Mouse (Mus musculus): ENCODE results near the gene Stk10.
"Not testable (repeated sequence)": the region's sequence is repeated elsewhere in the genome, so short reads cannot be mapped to it uniquely, and the experiment has no call there.

The Stk10 gene

DNA sequence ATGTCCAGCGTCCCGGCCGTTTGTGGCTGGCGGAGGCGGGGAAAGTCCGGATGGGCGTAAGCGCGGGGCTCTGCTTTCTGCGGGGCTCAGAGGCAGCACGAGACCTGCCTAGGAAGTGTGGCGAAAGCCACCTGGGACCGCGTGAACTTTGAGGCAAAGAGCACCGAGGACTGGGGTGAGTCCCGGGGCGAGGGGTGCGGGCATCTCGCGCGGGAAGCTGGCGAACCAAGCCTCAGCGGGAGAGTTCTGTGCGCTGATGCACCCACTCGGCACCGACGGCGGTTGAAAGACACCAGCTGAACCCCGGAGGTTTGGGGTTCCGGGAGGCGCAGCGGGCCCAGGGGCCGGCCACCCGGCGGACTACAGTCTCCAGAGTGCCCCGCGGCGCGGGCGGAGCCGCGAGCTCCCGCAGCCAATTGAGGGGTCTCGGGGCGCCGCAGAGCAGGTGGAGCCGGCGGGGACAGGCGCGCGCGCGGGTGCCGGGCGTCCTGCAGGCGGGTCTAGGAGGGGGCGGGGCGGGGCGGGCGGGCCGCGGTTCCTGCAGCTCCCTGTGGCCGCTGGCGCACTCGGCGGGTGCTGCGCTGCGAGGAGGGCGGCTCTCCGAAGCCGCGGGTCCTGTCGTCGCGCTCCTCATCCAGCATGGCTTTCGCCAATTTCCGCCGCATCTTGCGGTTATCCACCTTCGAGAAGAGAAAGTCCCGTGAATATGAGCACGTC is at the start of gene Stk10:
Stk10 (plus strand) TSS at position 541 of the 717 bp plus-strand sequence.
- DNase-seq (ENCODE audit: low spot score): peak; percentile 70

DNA sequence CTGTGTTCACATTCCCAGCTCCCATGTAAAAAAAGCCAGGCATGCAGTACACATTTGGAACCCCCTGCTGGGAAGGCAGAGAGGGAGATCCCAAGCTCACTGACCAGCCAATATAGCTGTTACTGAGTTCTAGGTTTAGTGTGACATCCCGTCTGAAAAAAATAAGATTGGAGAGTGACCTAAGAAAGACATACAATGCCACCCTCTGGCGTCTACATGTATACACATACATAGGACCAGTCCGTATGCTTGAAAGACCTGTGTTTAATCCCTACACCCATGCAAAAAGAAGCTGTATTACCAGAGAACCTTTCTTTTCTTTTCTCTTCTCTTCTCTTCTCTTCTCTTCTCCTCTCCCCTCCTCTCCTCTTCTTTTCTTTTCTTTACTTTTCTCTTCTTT is 47.8 kb upstream of the Stk10 start:
- no peak for DNase-seq (ENCODE audit: low spot score)

- no peak for DNase-seq (ENCODE audit: low spot score)
These were observed 46.5 kb upstream of the Stk10 start for GRCm38 (mm10) chr11:32486621-32487020.

DNA sequence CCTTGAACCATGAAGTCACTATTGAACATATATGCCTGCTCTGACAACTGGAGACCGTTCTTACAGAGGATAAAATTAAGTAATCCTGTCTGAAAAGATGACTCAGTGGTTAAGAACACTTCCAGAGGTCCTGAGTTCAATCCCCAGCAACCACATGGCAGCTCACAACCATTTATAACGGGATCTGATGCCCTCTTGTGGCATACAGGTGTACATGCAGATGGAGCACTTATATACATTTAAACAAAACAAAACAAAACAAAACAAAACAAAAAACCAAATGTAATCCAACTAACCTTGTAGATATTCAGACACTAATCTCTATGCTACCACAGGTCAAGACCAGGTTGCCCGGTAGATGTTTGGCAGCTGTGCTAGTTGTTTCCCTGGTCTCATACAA is 45.6 kb upstream of the Stk10 start:
- DNase-seq (ENCODE audit: low spot score): no peak

DNA sequence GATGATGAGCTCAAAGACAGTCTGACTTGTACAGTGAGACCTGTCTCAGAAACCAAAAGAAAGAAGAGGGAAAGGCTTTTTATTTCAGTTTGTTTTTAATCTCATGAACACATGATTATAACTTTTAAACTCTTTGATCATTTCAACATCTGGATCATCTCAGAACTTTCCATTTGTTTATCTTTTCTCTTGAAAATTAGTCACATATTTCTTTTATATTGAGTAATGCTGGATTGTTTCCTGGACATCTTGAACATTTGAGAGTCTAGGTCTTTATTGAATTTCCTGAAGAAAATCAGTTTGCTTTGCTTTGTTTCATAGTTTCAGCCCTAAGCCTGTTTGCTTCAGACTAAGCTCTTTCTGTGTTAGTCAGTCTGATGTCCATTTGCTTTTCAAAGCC is 44.8 kb upstream of the Stk10 start:
- no peak for DNase-seq (ENCODE audit: low spot score)

- no peak for DNase-seq (ENCODE audit: low spot score)
These were observed 44.1 kb upstream of the Stk10 start for GRCm38 (mm10) chr11:32488808-32489670.

DNA sequence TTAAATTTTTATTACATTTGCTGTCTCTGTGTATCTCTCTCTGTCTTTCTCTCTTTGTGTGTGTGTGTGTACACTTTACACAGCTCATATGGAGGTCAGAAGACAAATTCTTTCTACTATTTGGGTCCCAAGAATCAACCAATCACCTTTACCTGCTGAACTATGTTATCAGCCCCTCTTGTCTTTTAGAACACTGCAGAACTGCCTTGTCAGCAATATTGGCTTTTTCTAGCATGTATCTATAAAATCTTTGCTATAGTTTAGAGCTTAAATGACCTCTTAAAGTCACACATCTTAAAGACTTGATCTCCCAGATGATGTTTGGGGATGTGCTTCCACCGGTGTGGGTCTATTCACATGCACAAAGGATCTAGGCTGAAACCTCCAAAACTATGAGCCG is 42.0 kb upstream of the Stk10 start:
- DNase-seq (ENCODE audit: low spot score): no peak

DNA sequence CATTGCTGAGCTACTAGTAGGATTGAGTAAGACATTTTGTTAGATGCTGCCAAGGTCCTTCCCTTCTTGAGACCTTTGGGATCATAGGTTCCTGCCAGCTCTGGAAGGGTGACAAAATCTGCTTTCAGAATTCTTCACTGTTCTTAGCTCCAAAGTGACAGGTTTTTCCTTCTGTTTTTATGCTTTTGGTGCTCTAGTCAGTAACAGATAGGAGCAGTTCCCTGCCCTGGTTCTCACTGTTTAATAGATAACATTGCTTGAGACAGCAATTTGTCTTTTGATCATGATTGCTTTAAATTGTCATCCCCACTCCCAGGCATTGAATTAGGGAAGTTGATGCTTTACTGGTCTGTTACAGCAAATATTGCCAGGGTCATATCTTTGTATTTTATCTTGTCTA is 39.8 kb upstream of the Stk10 start:
- DNase-seq (ENCODE audit: low spot score): no peak

GRCm38 (mm10) chr11:32495283-32495682 is 37.8 kb upstream of the Stk10 start:
- DNase-seq (ENCODE audit: low spot score): no peak

DNA sequence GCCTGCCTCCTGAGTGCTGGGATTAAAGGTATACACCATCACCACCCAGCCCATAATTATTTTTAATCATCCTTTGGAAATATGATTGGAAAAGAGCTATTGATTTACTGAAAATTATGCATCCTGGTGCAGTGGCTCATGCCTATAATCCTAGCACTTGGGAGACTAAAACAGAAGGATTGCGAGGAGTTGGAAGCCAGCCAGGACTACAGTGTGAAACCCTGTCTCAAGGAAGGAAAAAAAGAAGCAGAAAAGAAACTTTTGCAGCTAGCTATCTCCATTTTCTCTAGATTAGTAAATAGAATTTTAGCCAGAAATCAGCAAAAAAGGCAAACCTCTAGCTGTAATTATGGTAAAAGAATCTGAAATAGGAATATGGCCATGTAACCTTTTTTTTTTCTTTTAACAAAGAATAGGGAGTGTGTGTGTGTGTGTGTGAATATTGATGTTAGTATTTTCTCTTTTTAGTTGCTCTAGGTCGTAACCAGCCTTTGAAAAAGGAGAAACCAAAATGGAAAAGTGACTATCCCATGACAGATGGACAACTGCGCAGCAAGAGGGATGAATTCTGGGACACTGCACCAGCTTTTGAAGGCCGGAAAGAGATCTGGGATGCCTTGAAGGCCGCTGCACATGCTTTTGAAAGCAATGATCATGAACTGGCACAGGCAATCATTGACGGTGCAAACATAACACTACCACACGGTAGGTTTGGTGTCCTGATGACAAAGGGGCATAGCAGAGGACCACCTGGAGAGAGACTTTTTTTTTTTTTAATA is 34.2 kb upstream of the Stk10 start:
- no peak for DNase-seq (ENCODE audit: low spot score)

DNA sequence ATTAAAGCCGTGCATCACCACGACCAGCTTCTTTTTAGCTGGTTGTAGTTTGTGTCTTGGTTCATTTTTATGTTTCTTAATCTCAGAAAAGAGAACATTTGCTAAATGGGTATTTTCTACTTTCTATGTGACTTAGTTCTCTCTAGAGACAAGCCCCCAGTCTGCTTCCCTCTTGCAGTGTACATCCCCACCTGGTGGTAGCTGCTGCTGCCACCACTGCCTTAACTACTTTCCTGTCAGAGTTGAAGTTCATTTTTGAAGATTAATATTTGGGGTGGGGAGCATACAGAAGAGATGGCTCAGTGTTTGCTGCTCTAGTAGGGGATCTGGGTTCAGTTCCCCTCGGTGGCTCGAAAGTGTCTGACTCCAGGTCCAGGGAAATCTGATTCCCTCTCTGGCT is 33.2 kb upstream of the Stk10 start:
- DNase-seq (ENCODE audit: low spot score): no peak

DNA sequence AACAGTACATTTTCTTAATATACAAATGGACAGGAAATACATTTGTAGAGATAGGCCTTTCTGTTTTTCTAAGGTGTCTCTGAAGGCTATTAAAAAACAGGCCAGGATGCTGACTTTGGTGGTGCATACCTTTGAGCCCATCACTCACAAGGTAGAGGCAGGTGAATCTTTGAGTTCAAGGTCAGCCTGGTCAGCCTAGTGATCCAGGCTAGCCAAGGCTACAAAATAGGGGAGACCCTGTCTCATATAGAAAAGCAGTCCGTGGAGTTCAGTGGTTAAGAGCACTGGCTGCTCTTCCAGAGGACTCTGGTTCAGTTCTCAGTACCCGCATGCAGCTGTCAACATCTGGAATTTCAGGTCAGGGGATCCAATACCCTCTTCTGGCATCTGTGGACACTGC is 29.4 kb upstream of the Stk10 start:
- DNase-seq (ENCODE audit: low spot score): no peak

DNA sequence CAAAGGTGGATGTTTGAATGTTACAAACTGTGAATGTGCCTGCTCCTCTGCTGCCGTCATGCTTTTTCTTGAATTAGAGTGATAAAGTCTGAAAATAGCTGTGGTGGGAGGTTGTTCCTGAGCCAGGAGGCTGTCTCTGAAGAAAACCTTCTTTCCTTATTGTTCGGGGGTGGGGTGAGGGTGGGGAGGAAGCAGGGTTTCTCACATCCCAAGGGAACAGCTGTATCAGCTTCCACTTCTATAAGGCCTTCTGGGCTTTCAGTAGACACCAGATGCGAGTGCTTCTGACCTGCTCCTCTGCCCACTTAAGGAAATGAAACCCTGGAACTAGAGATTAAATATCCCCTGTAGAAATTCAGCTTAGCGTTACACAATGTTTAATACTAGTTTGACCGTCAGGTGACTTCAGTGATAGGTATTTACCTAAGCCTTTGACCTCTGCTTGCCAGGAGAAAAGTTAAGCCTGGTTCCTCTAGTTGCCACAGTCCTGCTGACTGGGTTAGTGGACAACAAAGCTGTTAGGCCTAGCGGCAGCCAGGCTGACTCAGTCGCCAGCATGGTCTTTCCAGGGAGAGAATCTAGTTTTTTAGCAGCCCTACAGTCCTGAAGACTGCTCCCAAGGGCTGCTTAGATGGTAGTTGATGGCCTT is 27.9 kb upstream of the Stk10 start:
- DNase-seq (ENCODE audit: low spot score): no peak

DNA sequence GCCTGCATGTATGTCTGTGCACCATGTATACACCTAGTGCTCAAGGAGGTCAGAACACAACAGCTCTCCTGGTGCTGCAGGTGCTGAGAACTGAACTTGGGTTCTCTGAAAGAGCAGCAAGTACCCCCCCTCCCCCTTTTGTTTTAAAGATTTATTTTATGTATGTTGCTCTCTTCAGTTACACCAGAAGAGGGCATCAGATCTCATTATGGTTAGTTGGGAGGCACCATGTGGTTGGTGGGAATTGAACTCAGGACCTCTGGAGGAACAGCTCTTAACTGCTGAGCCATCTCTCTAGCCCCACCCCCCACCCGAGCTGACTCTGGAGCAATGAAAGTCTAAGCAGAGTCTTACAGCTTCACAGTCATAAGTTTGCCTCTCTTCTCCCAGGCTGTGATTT is 22.2 kb upstream of the Stk10 start:
- no peak for DNase-seq (ENCODE audit: low spot score)

GRCm38 (mm10) chr11:32514853-32515252 is 18.3 kb upstream of the Stk10 start:
- not testable (repeated sequence) for DNase-seq (ENCODE audit: low spot score)

- no peak for DNase-seq (ENCODE audit: low spot score)
These were observed 17.0 kb upstream of the Stk10 start for GRCm38 (mm10) chr11:32516091-32516490.

DNA sequence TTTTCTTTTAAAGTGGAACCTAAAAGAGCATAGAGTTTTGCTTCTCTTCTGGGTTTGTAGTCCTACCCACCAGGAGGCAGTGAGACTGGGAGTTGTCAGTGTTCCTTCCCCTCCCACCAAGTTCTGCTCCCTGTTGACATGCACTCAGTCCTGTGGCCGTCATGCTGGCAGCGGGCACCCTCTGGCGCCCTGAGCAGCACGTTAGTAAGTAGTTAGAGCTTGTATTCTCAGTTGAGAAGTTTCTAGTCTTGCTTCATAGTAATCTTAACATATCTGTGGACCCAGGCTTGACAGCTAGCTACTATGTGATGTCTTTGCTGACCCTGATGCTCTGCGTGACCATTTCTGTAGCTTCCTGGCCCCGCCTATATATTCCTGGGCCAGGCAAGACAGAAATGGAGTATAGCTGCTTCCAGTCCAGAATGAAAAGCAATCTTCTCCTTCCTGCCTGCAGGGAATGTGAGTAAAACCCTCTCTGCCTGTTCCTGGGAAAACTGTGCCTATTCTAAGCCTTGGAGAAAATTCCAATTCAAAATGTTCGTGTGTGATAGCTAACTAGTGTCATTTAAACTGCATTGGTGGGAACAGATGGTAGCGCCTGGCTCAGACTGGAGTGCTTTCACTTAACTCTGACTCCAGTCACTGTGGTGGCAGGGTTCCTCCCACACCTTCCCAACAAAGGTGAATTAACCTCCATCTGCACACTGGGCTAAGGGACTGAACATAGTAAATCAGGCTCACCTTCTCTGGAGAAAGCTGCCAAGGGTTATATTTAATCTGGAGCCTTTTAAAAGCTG is 16.0 kb upstream of the Stk10 start:
- no peak for DNase-seq (ENCODE audit: low spot score)

DNA sequence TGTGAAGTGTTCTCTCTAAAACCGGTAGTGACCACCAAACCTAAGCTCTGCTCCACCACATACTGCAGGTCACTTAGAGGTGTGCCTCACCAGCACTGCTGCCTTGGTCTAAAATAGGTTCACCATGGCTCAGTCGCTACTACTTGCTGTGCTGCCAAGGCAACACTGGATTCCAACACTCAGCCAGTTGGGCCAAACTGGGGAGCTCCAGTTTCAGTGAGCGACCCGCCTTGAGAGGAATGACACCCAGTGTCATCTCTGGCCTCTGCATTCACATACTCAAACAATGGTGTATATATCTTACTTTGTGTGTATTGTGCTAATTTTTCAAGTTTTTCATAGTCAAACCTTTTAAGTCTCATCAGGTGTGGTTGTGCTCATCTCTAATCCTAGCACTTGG is 14.3 kb upstream of the Stk10 start:
- DNase-seq (ENCODE audit: low spot score): no peak

GRCm38 (mm10) chr11:32519354-32519753 is 13.8 kb upstream of the Stk10 start:
- DNase-seq (ENCODE audit: low spot score): no peak

GRCm38 (mm10) chr11:32521246-32521645 is 11.9 kb upstream of the Stk10 start:
- no peak for DNase-seq (ENCODE audit: low spot score)
